Mouse (Mus musculus) neutrophil, adult 5-6 weeks (primary cell): ENCODE data around the gene Vmn2r3. TPM values are rescaled to one million over a fixed set of nuclear protein-coding genes. Genes with fewer than 3 reads are reported as not detected.
"Not testable (repeated sequence)": the region's sequence is repeated elsewhere in the genome, so short reads cannot be mapped to it uniquely, and the experiment has no call there.

Experiments used
- ATAC-seq: fragments of 151-379, 151-347 bp; 2 replicates; pipeline ENCODE4 v1.8.0; 2017; ENCODE audit warnings: mild to moderate bottlenecking, moderate TSS enrichment; ENCODE audit not compliant: insufficient number of reproducible peaks, poor library complexity, low FRiP score, severe bottlenecking; ENCODE audit errors: extremely low read depth
- total RNA-seq: library from RNA; stranded (forward); fragments of 200-1000 nt; gene quantifications from 2 replicates; pipeline ENCODE4 v1.2.3, GENCODE M21; 2017

Vmn2r3 gene
- total RNA-seq: not detected in 2 replicates

DNA sequence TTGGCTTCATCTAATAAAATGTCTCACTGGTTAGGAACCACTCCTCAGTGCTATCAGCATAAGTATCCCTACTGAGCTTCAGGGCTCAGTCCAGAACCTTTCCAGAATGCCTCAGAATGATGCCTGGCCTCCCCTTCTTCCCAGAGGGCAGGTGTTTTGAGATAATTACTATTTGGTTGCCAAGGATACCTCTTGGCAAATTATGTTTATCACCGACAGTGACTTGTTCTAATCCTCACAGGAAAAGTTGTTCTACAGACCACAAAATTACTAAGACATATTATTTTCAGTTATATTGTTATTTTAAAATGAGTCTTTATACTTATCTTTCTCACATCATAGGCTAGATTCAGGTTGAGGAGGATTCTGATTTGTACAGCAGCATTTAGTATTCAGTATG, at the start of gene Vmn2r3:
Gene Vmn2r3 (minus strand): TSS at position 101 of the 400 bp plus-strand sequence.
- ATAC-seq: no peak

DNA sequence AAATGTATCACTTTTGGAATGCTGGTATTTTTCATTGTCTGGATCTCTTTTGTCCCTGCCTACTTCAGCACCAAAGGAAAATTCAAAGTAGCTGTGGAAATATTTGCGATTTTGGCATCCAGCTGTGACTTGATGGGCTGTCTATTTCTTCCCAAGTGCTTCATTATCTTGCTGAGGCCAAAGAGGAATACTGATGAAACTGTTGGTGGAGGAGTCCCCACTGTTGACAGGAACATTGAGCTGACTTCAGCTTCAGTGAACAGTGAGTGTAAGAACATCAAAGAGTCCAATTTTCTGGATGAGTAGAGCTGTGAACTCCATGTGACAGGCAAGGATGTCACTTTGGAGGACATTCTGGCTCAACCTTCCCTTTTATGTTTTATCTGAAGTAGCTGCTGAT, 43.0 kb upstream of the Vmn2r3 start:
- no peak for ATAC-seq

DNA sequence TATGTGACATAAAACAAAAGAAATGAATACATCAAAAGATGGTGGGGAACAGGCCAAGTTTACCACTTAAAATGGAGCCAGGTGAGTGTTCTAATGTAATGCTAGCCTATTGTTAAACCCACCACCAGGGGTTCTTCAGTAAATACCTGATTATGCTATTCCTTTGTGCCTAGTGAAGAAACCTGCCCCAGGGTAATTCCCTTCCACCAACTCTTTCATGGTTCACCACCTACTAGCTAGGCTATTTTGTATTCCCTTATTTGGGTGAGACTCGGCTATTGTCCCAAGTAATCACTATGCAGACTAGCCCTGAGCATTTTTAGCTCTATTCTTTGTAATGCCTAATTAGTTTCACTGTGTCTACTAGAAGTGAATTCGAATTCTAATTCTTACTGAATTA, 32.3 kb upstream of the Vmn2r3 start:
- no peak for ATAC-seq

DNA sequence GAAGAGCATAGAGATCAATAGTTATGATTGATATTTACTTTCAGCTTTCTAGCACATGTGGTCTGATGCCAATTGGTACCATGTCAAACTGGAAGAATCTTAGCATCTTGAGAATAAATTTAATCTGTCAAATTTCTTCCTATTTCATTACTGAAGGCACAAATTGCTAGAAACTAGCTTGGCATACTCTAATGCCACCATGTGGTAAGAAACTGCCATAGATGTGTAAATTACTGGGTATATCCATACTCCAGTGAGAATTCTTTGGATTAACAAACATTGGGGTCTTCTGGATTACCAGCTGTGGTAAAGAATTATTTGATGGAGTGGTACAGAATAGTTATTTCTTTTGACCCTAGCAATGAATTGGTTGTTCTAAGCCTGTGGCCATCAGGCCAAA, 17.3 kb upstream of the Vmn2r3 start:
- no peak for ATAC-seq

DNA sequence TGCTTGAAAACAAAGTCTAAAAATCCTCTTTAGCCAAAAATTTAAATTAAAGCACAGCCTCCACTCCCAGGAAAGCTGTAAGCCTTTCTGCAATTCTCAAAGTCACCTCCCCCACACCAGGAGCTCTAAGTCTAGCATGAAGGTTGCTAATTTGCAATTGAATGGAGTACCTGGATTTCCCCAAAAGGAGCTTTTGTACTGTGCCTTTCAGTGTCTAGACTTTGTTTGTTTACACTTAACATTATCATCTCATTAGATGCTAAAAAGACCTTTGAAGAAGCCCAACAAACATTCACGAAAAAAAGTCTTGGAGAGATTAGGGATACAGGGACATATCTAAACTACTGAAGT, 23.8 kb downstream of the Vmn2r3 start:
- no peak for ATAC-seq

DNA sequence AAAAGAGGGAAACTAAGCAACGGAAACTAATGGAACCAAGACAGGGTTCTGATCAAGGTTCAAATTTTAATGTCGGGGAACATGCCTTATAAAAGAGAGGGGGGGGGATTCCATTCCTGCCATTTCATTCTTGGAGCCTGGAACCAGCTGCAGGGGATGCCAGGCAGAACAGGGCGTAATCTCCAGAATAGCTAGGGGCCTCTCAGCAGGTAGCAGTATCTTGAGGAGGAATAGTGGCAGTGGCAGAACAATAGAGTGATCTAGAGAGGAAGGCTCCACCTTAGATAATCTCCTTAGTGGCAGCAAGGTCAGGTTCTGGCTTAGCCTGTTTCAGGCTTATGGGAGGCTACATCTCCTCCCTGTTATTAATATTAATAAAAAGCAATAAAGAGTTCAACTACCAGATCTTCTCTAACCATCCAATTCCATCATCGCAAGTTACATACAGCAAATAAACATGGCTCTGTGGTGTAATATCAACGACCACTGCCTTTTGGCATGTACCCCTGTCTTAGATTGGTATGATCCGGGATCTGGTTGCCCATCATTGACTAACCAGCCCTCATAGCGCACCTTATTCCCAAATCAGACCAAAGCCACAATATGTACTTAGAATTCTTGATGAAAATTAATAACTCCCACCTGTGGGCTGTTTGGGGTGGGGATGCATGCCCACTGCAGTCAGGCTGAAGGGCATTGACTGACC, 24.3 kb downstream of the Vmn2r3 start:
- not testable (repeated sequence) for ATAC-seq

DNA sequence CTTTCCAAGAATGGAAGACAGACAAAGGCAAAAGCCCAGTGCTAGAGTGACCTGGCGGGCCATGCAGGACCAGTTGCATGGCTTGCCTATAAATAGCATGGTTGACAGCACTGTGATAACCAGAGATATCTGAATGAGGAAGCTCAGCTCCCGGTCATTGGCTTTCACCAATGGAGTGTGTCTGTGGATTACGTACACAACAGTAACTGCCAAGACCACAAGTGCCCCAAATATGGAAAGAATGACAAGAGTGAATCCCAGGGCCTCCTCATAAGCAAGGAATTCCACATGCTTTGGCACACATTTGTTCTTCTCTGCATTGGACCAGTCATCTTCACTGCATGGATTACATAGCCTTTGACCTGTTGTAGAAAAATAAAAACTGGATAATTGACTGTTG, 29.9 kb downstream of the Vmn2r3 start:
- no peak for ATAC-seq

DNA sequence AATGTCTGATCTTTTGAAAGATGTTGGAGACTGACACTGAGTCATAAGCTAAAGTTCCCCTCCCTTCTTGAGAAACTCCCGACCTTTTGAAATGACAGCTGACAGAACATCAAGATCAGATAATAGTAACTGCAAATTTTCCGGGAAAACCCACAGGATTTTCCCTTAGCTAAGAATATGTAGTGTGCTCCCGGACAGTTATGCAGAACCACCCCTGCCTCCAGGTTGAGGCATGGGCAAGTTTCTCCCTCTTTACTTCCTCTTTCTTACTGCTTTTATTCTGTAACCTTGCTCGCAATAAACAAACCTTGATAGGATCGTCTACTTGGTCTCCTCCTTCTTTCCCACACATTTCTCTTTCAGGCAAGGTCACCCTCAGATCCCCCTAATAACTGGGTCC, 37.9 kb downstream of the Vmn2r3 start:
- no peak for ATAC-seq

DNA sequence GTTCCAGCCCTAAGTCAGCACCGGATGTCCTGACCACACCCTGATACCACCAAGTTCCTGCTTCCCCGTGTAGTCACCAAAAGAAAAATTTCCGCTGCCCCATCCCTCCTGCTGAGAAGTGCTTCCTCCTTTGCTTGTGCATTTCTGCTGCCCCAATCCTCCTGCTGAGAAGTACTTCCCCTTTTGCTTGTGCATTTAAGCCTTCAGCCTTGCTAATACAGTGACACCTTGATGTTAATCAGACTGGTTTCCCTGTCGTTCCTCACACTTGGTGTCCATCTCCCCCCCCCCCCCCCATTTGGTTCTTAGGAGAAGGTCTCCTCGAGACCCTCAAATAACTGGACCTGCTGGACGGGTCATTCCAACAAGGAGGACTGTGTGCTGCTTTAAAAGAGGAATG, 39.0 kb downstream of the Vmn2r3 start:
- not testable (repeated sequence) for ATAC-seq

DNA sequence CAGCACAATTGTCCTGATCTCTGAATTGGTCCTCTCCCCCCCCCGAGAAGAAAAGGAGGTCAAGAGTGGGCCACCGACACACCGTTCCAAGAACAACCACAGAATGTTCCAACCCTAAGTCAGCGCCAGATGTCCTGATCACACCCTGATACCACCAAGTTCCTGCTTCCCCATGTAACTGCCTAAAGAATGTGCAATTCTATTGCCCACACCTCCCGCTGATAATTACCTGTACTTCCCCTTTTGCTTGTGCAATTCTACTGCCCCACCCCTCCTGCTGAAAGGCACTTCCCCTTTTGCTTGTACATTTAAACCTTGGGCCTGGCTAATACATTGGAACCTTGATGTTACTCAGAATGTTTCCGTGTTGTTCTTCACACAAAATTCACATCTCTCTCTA, 54.0 kb downstream of the Vmn2r3 start:
- ATAC-seq: not testable (repeated sequence)

DNA sequence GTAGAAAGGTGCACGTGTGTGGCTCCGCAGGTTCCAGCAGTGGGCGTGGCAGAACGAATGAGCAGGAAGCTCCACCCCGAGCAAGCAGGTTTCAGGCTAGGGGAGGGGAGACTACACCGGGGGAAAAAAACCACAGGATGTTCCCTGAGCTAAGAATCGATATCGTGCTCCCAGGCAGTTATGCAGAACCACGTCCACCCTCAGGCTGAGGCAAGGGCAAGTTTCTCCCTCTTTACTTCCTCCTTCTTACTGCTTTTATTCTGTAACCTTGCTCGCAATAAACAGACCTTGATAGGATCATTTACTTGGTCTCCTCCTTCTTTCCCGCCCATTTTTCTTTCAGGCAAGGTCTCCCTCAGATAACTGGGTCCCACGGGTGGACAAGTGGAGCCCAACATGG, 55.9 kb downstream of the Vmn2r3 start:
- not testable (repeated sequence) for ATAC-seq

DNA sequence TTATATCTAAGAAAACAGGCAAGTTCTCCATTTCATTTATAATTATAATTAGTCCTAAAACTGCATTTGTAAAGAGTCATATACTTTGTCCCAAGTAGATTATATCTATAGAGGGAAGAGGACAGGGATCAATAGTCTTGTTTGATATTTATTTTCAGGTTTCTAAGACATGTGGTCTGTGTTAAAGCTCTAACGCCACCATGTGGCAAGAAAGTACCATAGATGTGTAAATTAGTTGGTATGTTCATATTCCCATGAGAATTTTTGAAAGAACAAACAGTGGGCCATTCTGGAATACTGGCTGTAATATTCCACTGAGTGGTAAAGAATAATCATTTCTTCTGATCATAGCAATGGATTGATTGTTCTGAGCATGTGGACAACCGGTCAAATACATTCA, 62.3 kb downstream of the Vmn2r3 start:
- ATAC-seq: no peak

Other genes with a start within 250 kb of the Vmn2r3 start
- under 0.01 TPM in 1 of 2 replicates, not detected in the other for gene Vmn2r1, start 208.2 kb downstream of the Vmn2r3 start, total RNA-seq
- 0.25 TPM in 1 of 2 replicates, not detected in the other for gene Vmn2r2, start 147.8 kb downstream of the Vmn2r3 start, total RNA-seq
- under 0.01 TPM in 1 of 2 replicates, not detected in the other for gene Vmn2r4, start 125.7 kb upstream of the Vmn2r3 start, total RNA-seq
- gene Vmn2r5, start 220.1 kb upstream of the Vmn2r3 start, total RNA-seq: not detected in 2 replicates